Mouse (Mus musculus): ENCODE measurements around the gene Gm20489.

DNA sequence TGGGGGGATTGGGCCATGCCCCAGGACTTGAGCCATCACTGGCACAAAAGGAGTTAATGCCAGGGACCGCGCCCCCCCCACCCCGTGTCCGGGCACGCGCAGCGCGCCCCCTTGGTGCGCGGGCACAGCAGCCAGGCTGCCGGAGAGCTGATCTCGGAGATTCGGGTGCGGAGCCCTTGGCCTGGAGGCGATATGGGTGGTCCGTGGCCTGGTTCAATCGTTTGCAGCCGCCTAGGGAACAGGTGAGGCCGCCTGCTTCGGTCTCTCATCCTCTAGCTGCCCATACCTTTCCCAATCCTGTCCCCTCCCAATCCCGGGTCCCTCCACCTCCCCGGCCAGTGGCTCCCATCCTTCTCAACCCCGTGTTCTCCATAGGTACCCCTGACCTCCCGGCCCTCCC lies 30.2 kb upstream of the Gm20489 start, which contains the start of gene Nlgn3:
- TF ChIP-seq CTCF (IDR thresholded peaks at IDR 0.05; ENCODE audit: low read depth), result no peak
- TF ChIP-seq EP300 (IDR thresholded peaks at IDR 0.05; ENCODE audit: low read depth), result no peak
